Mouse (Mus musculus) myocyte (in vitro differentiated cells): Measurements from ENCODE around the gene Akr1cl.

Experiments used
- MAX ChIP-seq: IDR thresholded peaks from one replicate; pipeline ENCODE4 v1.6.1; 2011; ENCODE audit warnings: low read depth, mild to moderate bottlenecking, control low read depth
- MYOD1 ChIP-seq, 3 experiments: IDR thresholded peaks; one replicate each; pipeline ENCODE4 v1.6.1; 2011; ENCODE audit warnings: control low read depth in 2 of 3, low read depth in 2 of 3, mild to moderate bottlenecking in 2 of 3, moderate library complexity in 1 of 3; ENCODE audit not compliant: insufficient read length in 2 of 3, control insufficient read depth in 1 of 3
- MYOG ChIP-seq, 3 experiments: IDR thresholded peaks; one replicate each; pipeline ENCODE4 v1.6.1; 2011; ENCODE audit warnings: control low read depth in 2 of 3, low read depth in 2 of 3, mild to moderate bottlenecking in 2 of 3; ENCODE audit not compliant: insufficient read length in 2 of 3, control insufficient read depth in 1 of 3, insufficient read depth in 1 of 3
- POLR2A ChIP-seq: IDR thresholded peaks from one replicate; pipeline ENCODE4 v1.6.1; 2011; ENCODE audit warnings: low read depth, mild to moderate bottlenecking, control low read depth, moderate library complexity; ENCODE audit not compliant: insufficient read length
- POLR2AphosphoS2 ChIP-seq: IDR thresholded peaks from one replicate; pipeline ENCODE4 v1.6.1; 2011; ENCODE audit warnings: low read depth, control low read depth; ENCODE audit not compliant: insufficient read length
- SRF ChIP-seq: IDR thresholded peaks from one replicate; pipeline ENCODE4 v1.6.1; 2011; ENCODE audit warnings: low read depth; ENCODE audit not compliant: control insufficient read depth, insufficient read length
- TCF12 ChIP-seq: IDR thresholded peaks from one replicate; pipeline ENCODE4 v1.6.1; 2011; ENCODE audit warnings: mild to moderate bottlenecking, control low read depth; ENCODE audit not compliant: poor library complexity, insufficient read depth, severe bottlenecking
- TCF3 ChIP-seq: IDR thresholded peaks from one replicate; pipeline ENCODE4 v1.6.1; 2011; ENCODE audit warnings: low read depth, control low read depth; ENCODE audit not compliant: insufficient read length
- USF1 ChIP-seq: IDR thresholded peaks from one replicate; pipeline ENCODE4 v1.6.1; 2011; ENCODE audit warnings: low read depth, mild to moderate bottlenecking, control low read depth, moderate library complexity

DNA sequence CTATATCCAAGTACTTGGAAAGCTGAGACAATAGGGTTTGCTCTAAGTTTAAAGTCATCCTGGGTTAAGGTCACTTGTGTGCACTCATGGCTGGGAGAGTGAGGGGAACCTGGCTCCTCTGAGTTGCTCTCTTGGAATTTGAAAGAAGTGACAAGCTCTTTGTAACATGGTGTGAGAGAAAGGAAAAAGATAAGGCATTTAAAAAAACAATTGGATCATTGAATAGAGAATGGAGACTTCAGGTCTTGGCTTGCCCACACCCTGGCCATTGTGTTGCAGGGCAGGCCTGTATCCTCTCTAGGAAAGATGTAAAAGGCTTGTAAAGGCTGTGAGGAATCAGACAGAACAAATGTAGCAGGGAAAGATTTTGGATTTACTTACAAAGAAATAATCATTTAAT, 35.3 kb upstream of the Akr1cl start:
- no peak for TF ChIP-seq MYOD1 (IDR thresholded peaks at IDR 0.05; ENCODE audit: control insufficient read depth in 1 of 3, insufficient read length in 2 of 3, low read depth in 2 of 3)
- no peak for TF ChIP-seq POLR2A
- no peak for TF ChIP-seq SRF
- no peak for TF ChIP-seq MAX
- no peak for TF ChIP-seq TCF12
- no peak for TF ChIP-seq MYOG (IDR thresholded peaks at IDR 0.05; ENCODE audit: control insufficient read depth in 1 of 3, insufficient read depth in 1 of 3, insufficient read length in 2 of 3, low read depth in 2 of 3)
- TF ChIP-seq USF1 = no peak
- no peak for TF ChIP-seq POLR2AphosphoS2
- TF ChIP-seq TCF3 = no peak
